Mouse (Mus musculus) liver, embryonic 14.5 days (tissue): ENCODE results near the gene Gm10721. TPM values are rescaled to one million over a fixed set of nuclear protein-coding genes. Genes with fewer than 3 reads are reported as not detected.
A peak's percentile ranks its signal among the peaks of the same experiment; 100 is the strongest.
"Not testable (repeated sequence)": the region's sequence is repeated elsewhere in the genome, so short reads cannot be mapped to it uniquely, and the experiment has no call there.

Experiments
- ATAC-seq: fragments of 200-750 bp; cut with Nextera tagmentation; 2 replicates; pipeline ENCODE4 v1.8.0; 2017; ENCODE audit warnings: moderate number of reproducible peaks, mild to moderate bottlenecking, moderate library complexity; ENCODE audit not compliant: insufficient read depth
- DNase-seq, 3 experiments: peaks; one replicate each; pipeline ENCODE4 v3.0.0-alpha.2; 2012 to 2013; ENCODE audit warnings: low read depth in 3 of 3, low spot score in 3 of 3
- H3K27ac ChIP-seq: fragments of 300-500 bp; sonication (generic); 2 replicates; pipeline ENCODE4 v1.5.1; 2014; ENCODE audit warnings: moderate library complexity, mild to moderate bottlenecking, control low read depth, inconsistent platforms
- H3K27me3 ChIP-seq: fragments of 300-500 bp; sonication (generic); 2 replicates; pipeline ENCODE4 v1.6.1; 2014; ENCODE audit warnings: mild to moderate bottlenecking, low read length, moderate library complexity; ENCODE audit not compliant: control insufficient read depth, insufficient read depth
- H3K36me3 ChIP-seq: fragments of 300-500 bp; sonication (generic); replicated peaks from 2 replicates; pipeline ENCODE4 v1.6.1; 2014; ENCODE audit warnings: low read depth; ENCODE audit not compliant: control insufficient read depth, insufficient read depth
- H3K4me1 ChIP-seq, 2 experiments: fragments of 200-500 bp in 1 of 2; fragments of 300-500 bp in 1 of 2; sonication (generic) in 1 of 2; replicated peaks; 2 replicates each; pipeline ENCODE4 v1.6.1; 2012 to 2014; ENCODE audit warnings: antibody characterized with exemption in 1 of 2, inconsistent platforms in 1 of 2, low read length in 1 of 2; ENCODE audit not compliant: control insufficient read depth in 2 of 2, insufficient read depth in 2 of 2
- H3K4me2 ChIP-seq: fragments of 300-500 bp; sonication (generic); 2 replicates; pipeline ENCODE4 v1.6.1; 2014; ENCODE audit warnings: low read depth, mild to moderate bottlenecking, control low read depth, moderate library complexity
- H3K4me3 ChIP-seq, 2 experiments: fragments of 200-500 bp in 1 of 2; fragments of 300-500 bp in 1 of 2; sonication (generic) in 1 of 2; 2 replicates each; pipeline ENCODE4 v1.5.1; 2012 to 2014; ENCODE audit warnings: low read depth in 2 of 2, low read length in 2 of 2, mild to moderate bottlenecking in 2 of 2, control low read depth in 1 of 2, inconsistent platforms in 1 of 2, moderate library complexity in 1 of 2; ENCODE audit not compliant: insufficient read depth in 1 of 2
- H3K9ac ChIP-seq: fragments of 300-500 bp; sonication (generic); replicated peaks from 2 replicates; pipeline ENCODE4 v1.6.1; 2014; ENCODE audit warnings: mild to moderate bottlenecking, control low read depth, moderate library complexity
- H3K9me3 ChIP-seq: fragments of 300-500 bp; sonication (generic); 2 replicates; pipeline ENCODE4 v1.6.1; 2016; ENCODE audit warnings: low read length, mixed read lengths; ENCODE audit not compliant: control insufficient read depth
- WGBS: fragments of 180-500 bp; shearing (Covaris S2); extraction: QIAGEN DNeasy Blood & Tissue Kit; methylation state at CpG from one replicate; pipeline ENCODE4 v1.1.7; 2014; ENCODE audit not compliant: insufficient replicate concordance; 5-methylcytosine and 5-hydroxymethylcytosine counted together
- polyA plus RNA-seq, 2 experiments: library from polyadenylated mRNA; depleted of rRNA in 1 of 2; stranded (reverse) in 1 of 2; unstranded in 1 of 2; fragments of >200 nt; fragmentation: Nextera tagmentation in 1 of 2; extraction: Ambion mirVana in 1 of 2; gene quantifications; 2 replicates each; pipeline versions ENCODE4 v1.2.1 to v1.2.3; 2012 to 2014

Gm10721 gene
- polyA plus RNA-seq, 2 experiments = not detected

DNA sequence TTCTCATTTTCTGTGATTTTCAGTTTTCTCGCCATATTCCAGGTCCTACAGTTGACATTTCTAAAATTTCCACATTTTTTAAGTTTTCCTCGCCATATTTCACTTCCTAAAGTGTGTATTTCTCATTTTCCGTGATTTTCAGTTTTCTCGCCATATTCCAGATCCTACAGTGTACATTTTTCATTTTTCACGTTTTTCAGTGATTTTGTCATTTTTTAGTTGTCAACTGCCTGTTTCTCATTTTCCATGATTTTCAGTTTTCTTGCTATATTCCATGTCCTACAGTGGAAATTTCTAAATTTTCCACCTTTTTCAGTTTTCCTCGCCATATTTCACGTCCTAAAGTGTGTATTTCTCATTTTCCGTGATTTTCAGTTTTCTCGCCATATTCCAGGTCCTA is 5.7 kb upstream of the Gm10721 start:
- ATAC-seq = 0 out of 2 replicates have a peak, but pooled peaks have one; percentile 32

DNA sequence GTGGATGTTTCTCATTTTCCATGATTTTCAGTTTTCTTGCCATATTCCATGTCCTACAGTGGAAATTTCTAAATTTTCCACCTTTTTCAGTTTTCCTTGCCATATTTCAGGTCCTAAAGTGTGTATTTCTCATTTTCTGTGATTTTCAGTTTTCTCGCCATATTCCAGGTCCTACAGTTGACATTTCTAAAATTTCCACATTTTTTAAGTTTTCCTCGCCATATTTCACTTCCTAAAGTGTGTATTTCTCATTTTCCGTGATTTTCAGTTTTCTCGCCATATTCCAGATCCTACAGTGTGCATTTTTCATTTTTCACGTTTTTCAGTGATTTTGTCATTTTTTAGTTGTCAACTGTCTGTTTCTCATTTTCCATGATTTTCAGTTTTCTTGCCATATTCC is 3.6 kb upstream of the Gm10721 start:
- H3K9me3 ChIP-seq, H3K9ac ChIP-seq, H3K4me2 ChIP-seq, ATAC-seq, H3K36me3 ChIP-seq, H3K4me1 ChIP-seq, DNase-seq, H3K27ac ChIP-seq, H3K27me3 ChIP-seq, H3K4me3 ChIP-seq: not testable (repeated sequence)
- no CpG with 5 or more reads among the region's 5 CpGs for WGBS

More for the DNA sequence above, 5.7 kb upstream of the Gm10721 start:
- H3K9me3 ChIP-seq, H3K9ac ChIP-seq, H3K27ac ChIP-seq, H3K4me3 ChIP-seq, H3K4me1 ChIP-seq, H3K4me2 ChIP-seq, H3K36me3 ChIP-seq, H3K27me3 ChIP-seq: not testable (repeated sequence)
- WGBS = 63% methylated on average over 7 of the region's 9 CpGs
- DNase-seq = peak in 2 of 3 experiments; percentile 17 to 28

DNA sequence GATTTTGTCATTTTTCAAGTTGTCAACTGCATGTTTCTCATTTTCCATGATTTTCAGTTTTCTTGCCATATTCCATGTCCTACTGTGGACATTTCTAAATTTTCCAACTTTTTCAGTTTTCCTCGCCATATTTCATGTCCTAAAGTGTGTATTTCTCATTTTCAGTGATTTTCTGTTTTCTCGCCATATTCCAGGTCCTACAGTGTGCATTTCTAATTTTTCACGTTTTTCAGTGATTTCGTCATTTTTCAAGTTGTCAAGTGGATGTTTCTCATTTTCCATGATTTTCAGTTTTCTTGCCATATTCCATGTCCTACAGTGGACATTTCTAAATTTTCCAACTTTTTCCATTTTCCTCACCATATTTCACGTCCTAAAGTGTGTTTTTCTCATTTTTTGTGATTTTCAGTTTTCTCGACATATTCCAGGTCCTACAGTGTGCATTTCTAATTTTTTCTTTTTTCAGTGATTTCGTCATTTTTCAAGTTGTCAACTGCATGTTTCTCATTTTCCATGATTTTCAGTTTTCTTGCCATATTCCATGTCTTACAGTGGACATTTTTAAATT is 802 bp upstream of the Gm10721 start:
- H3K9me3 ChIP-seq, H3K27ac ChIP-seq, ATAC-seq: not testable (repeated sequence)

DNA sequence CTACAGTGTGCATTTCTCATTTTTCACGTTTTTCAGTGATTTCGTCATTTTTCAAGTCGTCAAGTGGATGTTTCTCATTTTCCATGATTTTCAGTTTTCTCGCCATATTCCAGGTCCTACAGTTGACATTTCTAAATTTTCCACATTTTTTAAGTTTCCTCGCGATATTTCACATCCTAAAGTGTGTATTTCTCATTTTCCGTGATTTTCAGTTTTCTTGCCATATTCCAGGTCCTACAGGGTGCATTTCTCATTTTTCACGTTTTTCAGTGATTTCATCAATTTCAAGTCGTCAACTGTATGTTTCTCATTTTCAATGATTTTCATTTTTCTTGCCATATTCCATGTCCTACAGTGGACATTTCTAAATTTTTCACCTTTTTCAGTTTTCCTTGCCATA is 2.4 kb downstream of the Gm10721 start, which contains the start of gene Gm10720:
Gene Gm10720, plus strand, starts transcription at position 301 of the 400 bp plus-strand sequence.
- H3K27ac ChIP-seq, DNase-seq, H3K9ac ChIP-seq, H3K36me3 ChIP-seq, H3K4me1 ChIP-seq, H3K27me3 ChIP-seq, H3K4me3 ChIP-seq, H3K9me3 ChIP-seq, ATAC-seq, H3K4me2 ChIP-seq: not testable (repeated sequence)
- WGBS = 38% methylated on average over 4 of the region's 9 CpGs

More for the DNA sequence above, 802 bp upstream of the Gm10721 start:
- 65% methylated on average over 2 of the region's 7 CpGs for WGBS
- not testable (repeated sequence) for H3K36me3 ChIP-seq, H3K4me1 ChIP-seq, H3K4me3 ChIP-seq, H3K4me2 ChIP-seq, H3K27me3 ChIP-seq, H3K9ac ChIP-seq, DNase-seq

DNA sequence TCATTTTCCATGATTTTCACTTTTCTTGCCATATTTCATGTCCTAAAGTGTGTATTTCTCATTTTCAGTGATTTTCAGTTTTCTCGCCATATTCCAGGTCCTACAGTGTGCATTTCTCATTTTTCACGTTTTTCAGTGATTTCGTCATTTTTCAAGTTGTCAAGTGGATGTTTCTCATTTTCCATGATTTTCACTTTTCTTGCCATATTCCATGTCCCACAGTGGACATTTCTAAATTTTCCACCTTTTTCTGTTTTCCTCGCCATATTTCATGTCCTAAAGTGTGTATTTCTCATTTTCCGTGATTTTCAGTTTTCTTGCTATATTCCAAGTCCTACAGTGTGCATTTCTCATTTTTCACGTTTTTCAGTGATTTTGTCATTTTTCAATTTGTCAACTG is 3.0 kb downstream of the Gm10721 start:
- ATAC-seq, H3K27me3 ChIP-seq, H3K27ac ChIP-seq, H3K4me3 ChIP-seq, H3K9ac ChIP-seq, DNase-seq, H3K4me2 ChIP-seq, H3K9me3 ChIP-seq, H3K4me1 ChIP-seq, H3K36me3 ChIP-seq: not testable (repeated sequence)
- 47% methylated on average over 4 of the region's 6 CpGs for WGBS

DNA sequence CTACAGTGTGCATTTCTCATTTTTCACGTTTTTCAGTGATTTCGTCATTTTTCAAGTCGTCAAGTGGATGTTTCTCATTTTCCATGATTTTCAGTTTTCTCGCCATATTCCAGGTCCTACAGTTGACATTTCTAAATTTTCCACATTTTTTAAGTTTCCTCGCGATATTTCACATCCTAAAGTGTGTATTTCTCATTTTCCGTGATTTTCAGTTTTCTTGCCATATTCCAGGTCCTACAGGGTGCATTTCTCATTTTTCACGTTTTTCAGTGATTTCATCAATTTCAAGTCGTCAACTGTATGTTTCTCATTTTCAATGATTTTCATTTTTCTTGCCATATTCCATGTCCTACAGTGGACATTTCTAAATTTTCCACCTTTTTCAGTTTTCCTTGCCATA is 4.2 kb downstream of the Gm10721 start, which contains the start of gene Gm10719:
Gene Gm10719, plus strand, starts transcription at position 301 of the 400 bp plus-strand sequence.
- ATAC-seq, H3K9ac ChIP-seq, H3K4me1 ChIP-seq, H3K4me3 ChIP-seq, DNase-seq, H3K27ac ChIP-seq, H3K36me3 ChIP-seq, H3K27me3 ChIP-seq, H3K4me2 ChIP-seq, H3K9me3 ChIP-seq: not testable (repeated sequence)
- WGBS = no CpG with 5 or more reads among the region's 9 CpGs

DNA sequence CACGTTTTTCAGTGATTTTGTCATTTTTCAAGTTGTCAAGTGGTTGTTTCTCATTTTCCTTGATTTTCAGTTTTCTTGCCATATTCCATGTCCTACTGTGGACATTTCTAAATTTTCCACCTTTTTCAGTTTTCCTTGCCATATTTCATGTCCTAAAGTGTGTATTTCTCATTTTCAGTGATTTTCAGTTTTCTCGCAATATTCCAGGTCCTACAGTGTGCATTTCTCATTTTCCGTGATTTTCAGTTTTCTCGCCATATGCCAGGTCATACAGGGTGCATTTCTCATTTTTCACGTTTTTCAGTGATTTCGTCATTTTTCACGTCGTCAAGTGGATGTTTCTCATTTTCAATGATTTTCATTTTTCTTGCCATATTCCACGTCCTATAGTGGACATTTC is 6.0 kb downstream of the Gm10721 start:
- H3K36me3 ChIP-seq, H3K9me3 ChIP-seq, H3K27me3 ChIP-seq, H3K4me1 ChIP-seq, H3K27ac ChIP-seq, H3K4me3 ChIP-seq, H3K4me2 ChIP-seq, DNase-seq, H3K9ac ChIP-seq, ATAC-seq: not testable (repeated sequence)
- WGBS = 57% methylated on average over 9 of the region's 9 CpGs

DNA sequence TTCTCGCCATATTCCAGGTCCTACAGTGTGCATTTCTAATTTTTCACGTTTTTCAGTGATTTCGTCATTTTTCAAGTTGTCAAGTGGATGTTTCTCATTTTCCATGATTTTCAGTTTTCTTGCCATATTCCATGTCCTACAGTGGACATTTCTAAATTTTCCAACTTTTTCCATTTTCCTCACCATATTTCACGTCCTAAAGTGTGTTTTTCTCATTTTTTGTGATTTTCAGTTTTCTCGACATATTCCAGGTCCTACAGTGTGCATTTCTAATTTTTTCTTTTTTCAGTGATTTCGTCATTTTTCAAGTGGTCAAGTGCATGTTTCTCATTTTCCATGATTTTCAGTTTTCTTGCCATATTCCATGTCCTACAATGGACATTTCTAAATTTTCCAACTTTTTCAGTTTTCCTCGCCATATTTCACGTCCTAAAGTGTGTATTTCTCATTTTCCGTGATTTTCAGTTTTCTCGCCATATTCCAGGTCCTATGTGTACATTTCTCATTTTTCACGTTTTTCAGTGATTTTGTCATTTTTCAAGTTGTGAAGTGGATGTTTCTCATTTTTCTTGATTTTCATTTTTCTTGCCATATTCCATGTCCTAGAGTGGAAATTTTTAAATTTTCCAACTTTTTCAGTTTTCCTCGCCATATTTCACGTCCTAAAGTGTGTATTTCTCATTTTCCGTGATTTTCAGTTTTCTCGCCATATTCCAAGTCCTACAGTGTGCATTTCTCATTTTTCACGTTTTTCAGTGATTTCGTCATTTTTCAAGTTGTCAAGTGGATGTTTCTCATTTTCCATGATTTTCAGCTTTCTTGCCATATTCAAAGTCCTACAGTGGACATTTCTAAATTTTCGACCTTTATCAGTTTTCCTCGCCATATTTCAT is 7.1 kb downstream of the Gm10721 start:
- H3K4me1 ChIP-seq, H3K36me3 ChIP-seq, H3K4me2 ChIP-seq, ATAC-seq, H3K27me3 ChIP-seq, DNase-seq, H3K27ac ChIP-seq, H3K4me3 ChIP-seq, H3K9ac ChIP-seq, H3K9me3 ChIP-seq: not testable (repeated sequence)
- 57% methylated on average over 11 of the region's 19 CpGs for WGBS
